Mouse (Mus musculus) megakaryocyte, embryonic 14.5 days (primary cell): ENCODE measurements around the gene Pih1d1. TPM values are rescaled to one million over a fixed set of nuclear protein-coding genes. Genes with fewer than 3 reads are reported as not detected.
"Not testable (repeated sequence)": the region's sequence is repeated elsewhere in the genome, so short reads cannot be mapped to it uniquely, and the experiment has no call there.

Experiments used
- H3K27me3 ChIP-seq: replicated peaks from 2 replicates; pipeline ENCODE3; 2012; ENCODE audit warnings: inconsistent platforms
- H3K36me3 ChIP-seq: replicated peaks from 2 replicates; pipeline ENCODE3; 2012; ENCODE audit warnings: low read length, inconsistent platforms, mixed read lengths
- H3K4me1 ChIP-seq: 2 replicates; pipeline ENCODE4 v1.6.1; 2012; ENCODE audit warnings: inconsistent platforms
- H3K4me3 ChIP-seq: replicated peaks from 2 replicates; pipeline ENCODE3; 2012; ENCODE audit warnings: moderate library complexity, mild to moderate bottlenecking, inconsistent platforms
- H3K9me3 ChIP-seq: 2 replicates; pipeline ENCODE4 v1.6.1; 2012; ENCODE audit warnings: inconsistent platforms
- FLI1 ChIP-seq: IDR thresholded peaks from 2 replicates; pipeline ENCODE4 v1.6.1; 2012; ENCODE audit warnings: low read length, inconsistent platforms, mixed read lengths
- GATA1 ChIP-seq: IDR thresholded peaks from 3 replicates; pipeline ENCODE4 v1.6.1; 2012; ENCODE audit warnings: mixed read lengths, low read length, inconsistent platforms, borderline replicate concordance
- polyA plus RNA-seq: library from polyadenylated mRNA; stranded (reverse); fragments of >175 nt; gene quantifications from 2 replicates; pipeline ENCODE4 v1.2.3, GENCODE M21; 2012; ENCODE audit warnings: low replicate concordance; ENCODE audit not compliant: insufficient read depth

The Pih1d1 gene
- 35.3 and 64.9 TPM in 2 replicates for polyA plus RNA-seq

DNA sequence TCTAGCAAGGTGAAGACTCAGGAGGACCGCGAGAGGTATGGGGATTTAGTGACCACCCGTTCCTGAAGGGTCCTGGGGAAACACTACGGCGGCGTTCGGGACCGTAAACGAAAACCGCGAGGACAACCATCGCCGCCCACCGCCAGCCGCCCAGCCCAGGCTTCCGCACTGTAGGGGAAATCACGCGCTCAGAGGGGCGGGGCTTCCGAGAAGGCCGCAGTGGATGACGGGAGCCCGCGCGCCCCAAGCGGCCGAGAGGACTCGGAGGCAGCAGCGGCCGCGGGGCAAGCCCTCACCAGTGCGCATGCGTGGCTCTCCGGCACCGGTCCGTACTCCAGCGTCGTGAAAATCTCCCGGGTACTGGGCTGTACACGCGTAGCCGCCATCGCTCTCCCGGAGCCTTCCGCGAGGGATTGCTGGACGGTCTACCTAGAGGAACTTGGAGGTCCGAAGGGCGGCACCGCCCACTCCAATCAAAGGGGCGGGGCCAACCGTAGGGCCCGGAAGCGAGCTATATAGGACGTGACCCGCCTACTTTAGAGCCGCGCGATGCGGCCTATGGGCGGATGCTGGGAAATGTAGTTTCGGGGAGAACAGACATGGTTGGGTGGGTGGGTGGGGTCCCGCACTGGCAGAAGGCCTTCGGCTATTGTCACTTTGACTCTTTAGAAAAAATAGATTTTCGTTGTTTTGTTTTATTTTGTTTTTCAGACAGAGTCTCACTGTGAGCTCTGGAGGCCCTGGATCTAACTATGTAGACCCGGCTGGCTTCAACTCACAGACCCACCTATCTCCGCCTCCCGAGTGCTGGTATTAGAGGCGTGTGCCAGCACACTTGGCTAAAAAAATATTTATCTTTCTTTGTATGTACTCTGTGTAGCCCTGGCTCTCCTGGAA is at the start of gene Pih1d1, which contains the start of gene Aldh16a1:
Gene Pih1d1 (plus strand): TSS at position 208 of the 897 bp plus-strand sequence.
Gene Aldh16a1 (minus strand): TSS at position 489 of the 897 bp plus-strand sequence.
- Histone ChIP-seq H3K4me1 (peaks cover 31% of the 10 kb centered on the region), H3K36me3 (peaks cover 38% of the 10 kb centered on the region), H3K27me3 (peaks cover 1% of the 10 kb centered on the region), H3K4me3 (peak within 1 kb of the TSS; percentile 97), H3K9me3 (no peaks in the 10 kb centered on the region)
- TF ChIP-seq FLI1 (no peak), GATA1 (no peak)

GRCm38 (mm10) chr7:45104941-45105340 is 49.2 kb upstream of the Pih1d1 start:
- Histone ChIP-seq H3K27me3 (peaks cover 70% of the 10 kb centered on the region), H3K4me1 (peaks cover 26% of the 10 kb centered on the region), H3K9me3 (peaks cover 4% of the 10 kb centered on the region; the same call in 1 of the 2 replicates), H3K4me3 (no peak overlapping the region), H3K36me3 (no peaks in the 10 kb centered on the region)
- no peak for TF ChIP-seq FLI1
- TF ChIP-seq GATA1: no peak

- Histone ChIP-seq H3K4me1 (peaks cover 31% of the 10 kb centered on the region), H3K27me3 (peaks cover 65% of the 10 kb centered on the region), H3K36me3 (no peaks in the 10 kb centered on the region), H3K4me3 (no peak overlapping the region), H3K9me3 (peaks cover 4% of the 10 kb centered on the region; the same call in 1 of the 2 replicates)
- TF ChIP-seq FLI1 (no peak), GATA1 (no peak)
Observed at GRCm38 (mm10) chr7:45105491-45105890, 48.6 kb upstream of the Pih1d1 start.

GRCm38 (mm10) chr7:45106441-45106840 is 47.7 kb upstream of the Pih1d1 start:
- peaks cover 66% of the 10 kb centered on the region for H3K27me3 ChIP-seq
- TF ChIP-seq GATA1: no peak
- no peak for TF ChIP-seq FLI1
- H3K36me3 ChIP-seq: no peaks in the 10 kb centered on the region
- peaks cover 33% of the 10 kb centered on the region for H3K4me1 ChIP-seq
- H3K9me3 ChIP-seq: peaks cover 4% of the 10 kb centered on the region; the same call in 1 of the 2 replicates
- H3K4me3 ChIP-seq: no peak overlapping the region

DNA sequence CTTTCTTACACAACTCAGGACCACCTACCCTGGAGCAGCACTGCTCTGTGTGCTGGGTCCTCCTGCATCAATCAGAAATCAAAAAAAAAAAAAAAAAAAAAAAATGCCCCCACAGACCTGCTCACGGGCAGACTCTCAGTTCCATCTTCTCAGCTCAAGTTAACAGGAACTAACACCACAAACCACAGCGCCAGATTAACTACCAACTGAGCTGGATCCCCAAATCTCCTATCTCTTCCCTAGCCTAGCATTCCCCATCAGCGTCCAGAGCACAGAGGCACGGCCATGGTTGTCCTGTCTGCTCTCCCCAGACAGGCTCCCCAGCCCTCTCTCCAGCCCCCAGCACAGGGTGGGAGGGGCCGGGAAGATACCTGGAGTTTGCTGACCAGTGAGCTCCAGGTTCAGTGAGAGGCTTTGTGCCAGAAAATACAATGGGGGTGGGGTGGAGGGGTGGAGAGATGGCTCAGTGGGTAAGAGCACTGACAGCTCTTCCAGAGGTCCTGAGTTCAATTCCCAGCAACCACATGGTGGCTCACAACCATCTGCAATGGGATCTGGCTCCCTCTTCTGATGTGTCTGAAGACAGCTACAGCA is 47.0 kb upstream of the Pih1d1 start:
- peaks cover 62% of the 10 kb centered on the region for H3K27me3 ChIP-seq
- H3K4me3 ChIP-seq: no peak overlapping the region
- peaks cover 36% of the 10 kb centered on the region for H3K4me1 ChIP-seq
- TF ChIP-seq GATA1 (no peak), FLI1 (no peak)
- H3K9me3 ChIP-seq: peaks cover 4% of the 10 kb centered on the region; the same call in 1 of the 2 replicates
- H3K36me3 ChIP-seq: no peaks in the 10 kb centered on the region

DNA sequence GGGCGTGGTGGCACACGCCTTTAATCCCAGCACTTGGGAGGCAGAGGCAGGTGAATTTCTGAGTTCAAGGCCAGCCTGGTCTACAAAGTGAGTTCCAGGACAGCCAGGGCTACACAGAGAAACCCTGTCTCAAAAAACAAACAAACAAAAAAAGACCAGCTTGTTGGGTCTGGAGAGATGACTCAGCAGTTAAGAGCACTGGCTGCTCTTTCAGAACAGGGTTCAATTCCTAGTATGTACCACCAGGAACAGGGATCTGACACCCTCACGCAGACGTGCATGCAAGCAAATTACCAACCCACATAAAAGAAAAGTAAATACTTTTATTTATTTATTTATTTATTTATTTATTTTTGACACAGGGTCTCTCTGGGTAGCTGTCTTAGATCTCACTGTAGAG is 44.0 kb upstream of the Pih1d1 start:
- not testable (repeated sequence) for H3K4me3 ChIP-seq

DNA sequence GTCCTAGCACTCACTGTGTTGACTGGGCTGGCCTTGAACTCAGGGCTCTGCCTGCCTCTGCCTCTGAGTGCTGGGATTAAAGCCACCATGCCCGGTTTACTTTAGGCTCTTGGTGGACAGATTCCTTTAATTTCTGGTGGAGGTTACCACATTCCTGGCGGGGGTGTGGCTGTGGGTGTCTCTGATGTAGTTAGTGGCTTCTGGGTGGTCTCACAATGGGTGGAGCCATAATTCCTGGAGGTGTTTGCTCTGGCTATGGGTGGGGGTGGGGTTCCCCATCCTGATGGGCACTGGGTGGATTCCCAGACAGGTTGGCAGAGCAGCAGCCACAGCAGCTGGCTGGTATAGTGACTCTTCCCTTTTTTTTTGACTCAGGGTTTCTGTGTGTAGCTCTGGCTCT is 42.2 kb upstream of the Pih1d1 start:
- H3K36me3 ChIP-seq: no peaks in the 10 kb centered on the region
- peaks cover 27% of the 10 kb centered on the region for H3K27me3 ChIP-seq
- peaks cover 4% of the 10 kb centered on the region; the same call in 1 of the 2 replicates for H3K9me3 ChIP-seq
- no peak overlapping the region for H3K4me3 ChIP-seq
- peaks cover 37% of the 10 kb centered on the region for H3K4me1 ChIP-seq
- no peak for TF ChIP-seq GATA1
- TF ChIP-seq FLI1: no peak

More for the DNA sequence above, 44.0 kb upstream of the Pih1d1 start:
- not testable (repeated sequence) for H3K36me3 ChIP-seq, H3K9me3 ChIP-seq
- peaks cover 36% of the 10 kb centered on the region for H3K4me1 ChIP-seq
- peaks cover 44% of the 10 kb centered on the region for H3K27me3 ChIP-seq

GRCm38 (mm10) chr7:45112529-45112928 is 41.6 kb upstream of the Pih1d1 start:
- peaks cover 23% of the 10 kb centered on the region for H3K27me3 ChIP-seq
- H3K36me3 ChIP-seq: peaks cover under 1% of the 10 kb centered on the region
- no peak overlapping the region for H3K4me3 ChIP-seq
- TF ChIP-seq GATA1 (no peak), FLI1 (no peak)
- no peaks in the 10 kb centered on the region for H3K9me3 ChIP-seq
- H3K4me1 ChIP-seq: peaks cover 33% of the 10 kb centered on the region

DNA sequence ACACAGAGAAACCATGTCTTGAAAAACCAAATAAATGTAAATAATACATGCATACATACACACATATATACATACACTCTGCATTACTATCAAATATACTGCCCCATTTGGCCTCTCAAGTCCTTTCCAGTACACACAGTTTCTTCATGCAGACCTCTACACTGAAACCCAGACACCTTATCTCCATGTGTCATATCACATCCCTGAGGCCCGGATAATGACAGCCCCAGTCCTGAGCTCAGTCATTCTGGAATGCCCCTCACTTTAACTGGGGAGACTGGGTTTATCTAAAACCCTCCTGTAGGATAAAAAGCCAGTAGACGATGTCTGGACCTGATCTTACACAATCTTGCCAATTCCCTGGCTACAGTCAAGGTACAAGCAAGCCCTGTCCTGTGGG is 40.6 kb upstream of the Pih1d1 start:
- H3K4me1 ChIP-seq: peaks cover 41% of the 10 kb centered on the region
- H3K9me3 ChIP-seq: no peaks in the 10 kb centered on the region
- H3K4me3 ChIP-seq: no peak overlapping the region
- H3K36me3 ChIP-seq: peaks cover 9% of the 10 kb centered on the region
- H3K27me3 ChIP-seq: peaks cover 21% of the 10 kb centered on the region
- TF ChIP-seq GATA1: no peak
- TF ChIP-seq FLI1: no peak

GRCm38 (mm10) chr7:45117566-45117965 is 36.5 kb upstream of the Pih1d1 start:
- H3K4me1 ChIP-seq: peaks cover 60% of the 10 kb centered on the region
- H3K4me3 ChIP-seq: no peak overlapping the region
- H3K9me3 ChIP-seq: no peaks in the 10 kb centered on the region
- peaks cover 5% of the 10 kb centered on the region for H3K27me3 ChIP-seq
- H3K36me3 ChIP-seq: peaks cover 47% of the 10 kb centered on the region
- TF ChIP-seq FLI1 (no peak), GATA1 (no peak)
